Mouse (Mus musculus) hindbrain, embryonic 13.5 days (tissue): ENCODE measurements around the gene Ssh1. TPM values are rescaled to one million over a fixed set of nuclear protein-coding genes. Genes with fewer than 3 reads are reported as not detected.

Experiments
- ATAC-seq: fragments of 200-750 bp; cut with Nextera tagmentation; 2 replicates; pipeline ENCODE4 v1.8.0; 2017; ENCODE audit warnings: moderate TSS enrichment; ENCODE audit not compliant: low FRiP score
- H3K27ac ChIP-seq: fragments of 300-500 bp; sonication (generic); 2 replicates; pipeline ENCODE4 v1.5.1; 2015; ENCODE audit warnings: inconsistent platforms, mild to moderate bottlenecking, moderate library complexity
- H3K27me3 ChIP-seq: fragments of 300-500 bp; sonication (generic); 2 replicates; pipeline ENCODE4 v1.6.1; 2015; ENCODE audit warnings: mild to moderate bottlenecking, inconsistent platforms
- H3K36me3 ChIP-seq: fragments of 300-500 bp; sonication (generic); 2 replicates; pipeline ENCODE4 v1.6.1; 2015; ENCODE audit warnings: mild to moderate bottlenecking, inconsistent platforms
- H3K4me1 ChIP-seq: fragments of 300-500 bp; sonication (generic); replicated peaks from 2 replicates; pipeline ENCODE4 v1.6.1; 2015; ENCODE audit warnings: inconsistent platforms
- H3K4me2 ChIP-seq: fragments of 300-500 bp; sonication (generic); 2 replicates; pipeline ENCODE4 v1.6.1; 2015; ENCODE audit warnings: inconsistent platforms, mild to moderate bottlenecking, moderate library complexity
- H3K4me3 ChIP-seq: fragments of 300-500 bp; sonication (generic); 2 replicates; pipeline ENCODE4 v1.5.1; 2015; ENCODE audit warnings: mild to moderate bottlenecking, inconsistent platforms
- H3K9ac ChIP-seq: fragments of 300-500 bp; sonication (generic); 2 replicates; pipeline ENCODE4 v1.6.1; 2015; ENCODE audit warnings: mild to moderate bottlenecking, inconsistent platforms
- H3K9me3 ChIP-seq: fragments of 300-500 bp; sonication (generic); 2 replicates; pipeline ENCODE4 v1.6.1; 2016; ENCODE audit warnings: inconsistent platforms
- WGBS: fragments of 180-500 bp; shearing (Covaris S2); methylation state at CpG from one replicate; pipeline ENCODE4 v1.1.7; 2015; 5-methylcytosine and 5-hydroxymethylcytosine counted together
- polyA plus RNA-seq: library from polyadenylated mRNA; unstranded; fragments of >200 nt; fragmentation: Nextera tagmentation; extraction: Ambion mirVana; gene quantifications from 2 replicates; pipeline ENCODE4 v1.2.1, GENCODE M21; 2015

Ssh1 gene
- polyA plus RNA-seq, 1 experiment from 2014 or later = 15.0 TPM

DNA sequence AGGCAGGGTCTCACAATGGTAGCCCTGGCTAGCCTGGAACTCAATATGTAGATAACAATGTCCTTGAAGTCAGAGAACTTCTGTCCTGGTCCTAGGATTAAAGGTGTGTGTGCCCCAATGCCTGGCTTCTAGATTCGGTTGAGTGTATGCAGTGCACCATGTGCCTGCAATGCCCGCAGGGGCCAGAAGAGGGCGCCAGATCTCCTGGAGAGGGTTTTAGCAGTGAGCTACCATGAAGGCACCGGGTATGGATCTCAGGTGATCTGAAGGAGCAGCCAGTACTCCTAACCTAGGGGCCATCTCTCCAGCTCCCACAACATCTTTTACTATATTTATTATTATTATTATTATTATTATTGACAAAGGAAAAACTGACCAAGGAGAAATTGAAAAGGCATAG lies 37.2 kb downstream of the Ssh1 start:
- H3K4me3 ChIP-seq = no peak overlapping the region
- peaks cover 7% of the 10 kb centered on the region for H3K4me1 ChIP-seq
- H3K36me3 ChIP-seq = peaks cover 57% of the 10 kb centered on the region
- 6% methylated on average over 4 of the region's 4 CpGs for WGBS
- 0 out of 2 replicates have a peak, but pooled peaks have one; percentile 28 for ATAC-seq
- no peak overlapping the region for H3K9ac ChIP-seq
- no peak overlapping the region for H3K4me2 ChIP-seq
- H3K9me3 ChIP-seq = no peaks in the 10 kb centered on the region
- H3K27me3 ChIP-seq = no peaks in the 10 kb centered on the region
- H3K27ac ChIP-seq = no peak overlapping the region

DNA sequence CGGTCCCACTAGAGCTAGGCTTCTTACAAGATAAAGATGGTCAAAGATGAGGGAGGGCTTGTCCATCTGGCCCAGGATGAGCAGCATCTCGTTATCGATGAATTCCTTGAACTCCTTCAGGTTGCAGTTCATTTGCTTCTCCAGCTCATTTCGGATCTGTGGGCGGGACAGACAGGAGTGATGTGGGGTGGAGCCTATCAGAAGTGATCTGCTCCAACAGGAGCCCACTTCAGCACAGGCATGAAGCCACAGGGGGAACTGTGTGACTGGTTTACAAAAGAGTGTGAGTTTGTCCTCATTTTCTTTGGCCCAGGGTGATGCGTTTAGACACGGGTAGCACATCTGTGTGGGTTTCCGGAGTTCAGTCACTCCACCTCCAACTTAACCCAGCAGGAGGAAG lies 38.0 kb downstream of the Ssh1 start:
- Histone ChIP-seq H3K4me2 (no peak overlapping the region), H3K9ac (no peak overlapping the region), H3K4me1 (peaks cover 9% of the 10 kb centered on the region), H3K27me3 (no peaks in the 10 kb centered on the region), H3K27ac (no peak overlapping the region), H3K4me3 (no peak overlapping the region), H3K36me3 (peaks cover 57% of the 10 kb centered on the region), H3K9me3 (no peaks in the 10 kb centered on the region)
- 90% methylated on average over 8 of the region's 8 CpGs for WGBS
- ATAC-seq = no peak

DNA sequence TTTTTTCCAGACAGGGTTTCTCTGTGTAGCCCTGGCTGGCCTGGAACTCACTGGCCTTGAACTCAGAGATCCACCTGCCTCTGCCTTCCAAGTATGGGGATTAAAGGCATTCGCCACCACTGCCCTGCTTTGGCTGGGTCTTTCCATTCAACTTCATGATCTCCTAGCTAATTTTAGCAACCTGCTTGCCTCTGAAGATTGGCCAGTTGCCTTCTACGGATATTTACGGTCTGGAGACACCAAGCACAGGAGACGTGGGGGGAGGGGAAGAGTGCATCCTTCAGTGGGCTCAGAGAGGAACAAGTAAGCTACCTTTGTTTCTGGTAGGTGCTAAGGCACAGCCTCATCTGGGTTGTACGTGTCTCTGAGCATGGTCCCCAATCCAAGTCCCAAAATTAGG lies 38.4 kb downstream of the Ssh1 start:
- H3K27ac ChIP-seq = no peak overlapping the region
- 93% methylated on average over 5 of the region's 5 CpGs for WGBS
- H3K36me3 ChIP-seq = peaks cover 57% of the 10 kb centered on the region
- no peak overlapping the region for H3K4me3 ChIP-seq
- ATAC-seq = no peak
- no peaks in the 10 kb centered on the region for H3K27me3 ChIP-seq
- no peak overlapping the region for H3K4me2 ChIP-seq
- H3K4me1 ChIP-seq = peaks cover 10% of the 10 kb centered on the region
- H3K9me3 ChIP-seq = no peaks in the 10 kb centered on the region
- H3K9ac ChIP-seq = no peak overlapping the region

DNA sequence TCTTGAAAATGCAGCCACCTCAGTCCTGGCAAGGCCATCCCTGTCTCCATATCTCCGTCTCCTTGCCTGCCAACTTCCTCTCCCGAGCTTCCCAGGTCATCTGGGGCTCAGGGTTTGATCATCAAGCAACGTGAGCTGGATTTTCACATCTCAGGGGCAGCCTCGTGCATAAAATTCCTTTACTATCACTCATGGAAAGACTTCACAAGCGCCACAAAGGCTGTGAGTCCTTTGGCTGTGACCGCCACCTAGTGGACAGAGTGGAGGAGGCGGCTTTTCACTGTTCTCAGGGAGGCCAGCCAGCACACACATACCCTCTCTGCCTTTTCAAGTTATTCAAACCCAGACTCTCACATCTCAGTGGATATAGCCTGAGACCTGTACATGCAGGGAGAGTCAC lies 39.3 kb downstream of the Ssh1 start:
- ATAC-seq = no peak
- Histone ChIP-seq H3K9me3 (no peaks in the 10 kb centered on the region), H3K9ac (no peak overlapping the region), H3K27me3 (no peaks in the 10 kb centered on the region), H3K36me3 (peaks cover 62% of the 10 kb centered on the region), H3K4me3 (no peak overlapping the region), H3K4me2 (no peak overlapping the region), H3K4me1 (peaks cover 12% of the 10 kb centered on the region), H3K27ac (0 out of 2 replicates have a peak overlapping the region, but pooled peaks have one; percentile 50)
- 15% methylated on average over 7 of the region's 7 CpGs for WGBS

DNA sequence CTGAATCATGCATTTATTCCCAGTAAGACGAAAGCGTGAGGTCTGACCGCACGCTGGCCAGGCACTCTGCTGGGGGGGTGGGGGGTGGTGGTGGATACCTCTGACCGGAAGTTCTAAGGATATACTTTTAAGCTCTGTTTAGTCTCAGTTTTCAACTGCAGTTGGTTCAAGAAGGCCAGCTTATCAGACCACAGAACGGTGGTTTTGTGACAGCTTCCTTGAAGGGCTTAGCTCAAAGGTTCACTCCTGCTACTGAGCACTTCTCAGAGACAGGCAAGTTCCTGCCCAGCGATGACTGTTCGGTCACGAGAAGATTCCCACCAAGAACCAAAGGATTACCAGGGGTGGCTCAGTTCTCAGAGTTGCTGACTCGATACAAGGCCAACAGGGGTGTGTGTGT lies 41.2 kb downstream of the Ssh1 start:
- Histone ChIP-seq H3K27ac (no peak overlapping the region), H3K36me3 (peaks cover 76% of the 10 kb centered on the region), H3K4me3 (no peak overlapping the region), H3K4me2 (no peak overlapping the region), H3K9ac (no peak overlapping the region), H3K9me3 (no peaks in the 10 kb centered on the region), H3K27me3 (no peaks in the 10 kb centered on the region), H3K4me1 (peaks cover 8% of the 10 kb centered on the region)
- no peak for ATAC-seq
- WGBS = 94% methylated on average over 10 of the region's 10 CpGs

DNA sequence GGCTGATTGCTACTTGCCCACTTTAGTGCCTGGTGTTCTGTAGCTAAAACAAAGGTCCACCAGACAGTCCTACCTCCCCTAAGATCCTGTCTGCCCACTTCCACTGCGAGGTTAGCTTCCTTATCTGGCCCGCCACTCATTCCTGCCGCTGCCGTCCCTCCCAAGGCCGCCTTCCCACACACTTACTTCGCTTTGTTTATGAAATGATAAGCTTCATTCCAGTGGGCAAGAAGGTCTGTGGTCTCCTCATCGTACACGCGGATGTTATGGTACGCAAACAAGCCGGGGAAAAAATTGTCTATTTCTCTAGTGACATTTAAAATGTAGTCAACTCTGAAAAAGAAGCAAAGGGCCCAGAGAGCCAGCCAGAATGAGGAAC lies 42.0 kb downstream of the Ssh1 start:
- Histone ChIP-seq H3K9me3 (no peaks in the 10 kb centered on the region), H3K27ac (peak overlapping the region; percentile 52; the same call in 1 of the 2 replicates), H3K4me1 (peaks cover 8% of the 10 kb centered on the region), H3K27me3 (no peaks in the 10 kb centered on the region), H3K4me3 (no peak overlapping the region), H3K36me3 (peaks cover 84% of the 10 kb centered on the region), H3K4me2 (no peak overlapping the region), H3K9ac (no peak overlapping the region)
- no peak for ATAC-seq
- 94% methylated on average over 11 of the region's 11 CpGs for WGBS

DNA sequence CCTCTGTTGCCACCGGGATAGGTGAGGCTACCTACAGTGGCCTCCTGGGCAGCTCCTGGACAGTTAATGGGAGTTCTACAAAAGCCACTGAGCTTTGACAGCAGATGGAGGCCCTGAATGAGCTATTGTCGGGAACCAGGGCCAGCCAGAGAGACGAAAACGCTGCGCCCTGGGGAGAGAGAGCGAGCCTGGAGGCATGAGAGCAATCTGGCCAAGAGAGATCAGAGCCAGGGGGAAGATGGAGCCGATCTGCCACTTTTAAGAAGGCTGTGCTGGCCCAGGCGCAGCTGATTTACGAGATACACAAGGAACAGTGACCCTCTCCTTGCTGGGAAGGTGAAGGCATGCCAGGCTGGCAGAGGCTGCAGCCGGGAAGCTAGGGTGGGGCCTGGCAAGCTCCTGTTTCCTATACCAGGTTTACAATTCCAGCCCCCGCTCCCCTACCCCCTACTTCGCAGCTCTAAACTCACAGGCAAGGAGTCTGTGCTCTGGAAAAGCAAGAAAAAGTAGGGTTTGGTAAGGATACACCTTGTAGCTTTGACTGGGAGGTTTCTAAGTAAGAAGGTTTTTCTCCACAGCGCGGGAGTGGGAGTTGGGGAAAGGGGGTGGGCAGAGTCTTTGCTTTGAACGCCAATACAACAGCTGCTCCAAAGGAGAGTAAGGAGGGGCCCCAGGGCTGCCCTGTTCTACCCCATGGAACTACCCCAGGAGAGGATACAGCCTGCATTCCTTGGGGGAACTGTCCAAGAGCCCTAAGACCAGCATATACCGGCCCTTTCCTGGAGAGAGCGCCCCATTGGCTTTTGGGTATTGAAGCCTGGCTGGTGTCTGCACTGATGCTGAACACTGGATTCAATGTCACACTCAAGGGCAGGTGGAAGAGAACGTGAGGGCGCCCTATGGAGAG lies 42.7 kb downstream of the Ssh1 start:
- Histone ChIP-seq H3K4me1 (peaks cover 8% of the 10 kb centered on the region), H3K27ac (peak overlapping the region; percentile 52), H3K36me3 (peaks cover 90% of the 10 kb centered on the region), H3K4me3 (no peak overlapping the region), H3K27me3 (no peaks in the 10 kb centered on the region), H3K9ac (peak overlapping the region; percentile 51; the same call in 1 of the 2 replicates), H3K4me2 (no peak overlapping the region), H3K9me3 (no peaks in the 10 kb centered on the region)
- WGBS = 79% methylated on average over 19 of the region's 19 CpGs
- no peak for ATAC-seq

DNA sequence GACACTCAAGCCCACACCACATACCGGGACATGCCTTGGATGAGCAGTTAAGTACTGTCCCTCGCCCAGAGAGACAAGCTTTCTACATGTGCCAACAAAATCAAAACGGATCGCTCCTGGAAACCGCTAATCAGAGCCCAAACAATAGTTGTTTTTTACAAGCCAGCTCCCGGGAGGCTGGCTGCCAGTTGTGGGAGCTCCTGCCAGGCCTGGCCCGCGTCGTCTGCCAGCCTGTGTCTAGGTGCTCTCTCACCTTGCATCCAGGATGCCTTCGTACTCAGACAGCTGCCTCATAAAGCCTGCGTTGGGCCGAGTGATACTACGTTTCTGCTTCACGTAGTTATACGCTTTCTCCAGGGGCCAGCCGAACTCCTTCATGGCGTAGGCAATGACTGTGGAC lies 43.6 kb downstream of the Ssh1 start:
- H3K9me3 ChIP-seq = no peaks in the 10 kb centered on the region
- ATAC-seq = no peak
- H3K27ac ChIP-seq = peak overlapping the region; percentile 52
- H3K9ac ChIP-seq = no peak overlapping the region
- no peak overlapping the region for H3K4me3 ChIP-seq
- H3K4me1 ChIP-seq = peaks cover 8% of the 10 kb centered on the region
- 82% methylated on average over 17 of the region's 17 CpGs for WGBS
- no peaks in the 10 kb centered on the region for H3K27me3 ChIP-seq
- H3K36me3 ChIP-seq = peaks cover 91% of the 10 kb centered on the region
- no peak overlapping the region for H3K4me2 ChIP-seq

DNA sequence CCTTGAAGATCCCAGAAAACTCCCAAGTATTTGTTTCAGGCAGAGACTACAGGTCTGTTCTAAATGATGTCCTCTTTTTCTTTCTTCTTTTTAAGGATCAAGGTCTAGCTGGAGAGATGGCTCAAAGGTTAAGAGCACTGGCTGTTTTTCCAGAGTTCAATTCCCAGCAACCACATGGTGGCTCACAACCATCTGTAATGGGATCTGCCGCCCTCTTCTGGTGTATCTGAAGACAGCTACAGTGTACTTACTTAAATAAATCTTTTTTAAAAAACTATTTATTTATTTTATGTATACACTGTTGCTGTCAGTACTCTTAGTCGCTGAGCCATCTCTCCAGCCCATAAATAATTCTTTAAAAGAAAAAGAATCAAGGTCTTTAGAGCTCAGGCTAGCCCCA lies 46.4 kb downstream of the Ssh1 start:
- H3K27me3 ChIP-seq = no peaks in the 10 kb centered on the region
- peaks cover 10% of the 10 kb centered on the region; the same call in 1 of the 2 replicates for H3K4me1 ChIP-seq
- WGBS = 72% methylated on average over 2 of the region's 2 CpGs
- no peak overlapping the region for H3K4me3 ChIP-seq
- H3K27ac ChIP-seq = no peak overlapping the region
- no peak overlapping the region for H3K9ac ChIP-seq
- no peaks in the 10 kb centered on the region for H3K9me3 ChIP-seq
- H3K36me3 ChIP-seq = peaks cover 98% of the 10 kb centered on the region
- ATAC-seq = no peak
- H3K4me2 ChIP-seq = no peak overlapping the region

DNA sequence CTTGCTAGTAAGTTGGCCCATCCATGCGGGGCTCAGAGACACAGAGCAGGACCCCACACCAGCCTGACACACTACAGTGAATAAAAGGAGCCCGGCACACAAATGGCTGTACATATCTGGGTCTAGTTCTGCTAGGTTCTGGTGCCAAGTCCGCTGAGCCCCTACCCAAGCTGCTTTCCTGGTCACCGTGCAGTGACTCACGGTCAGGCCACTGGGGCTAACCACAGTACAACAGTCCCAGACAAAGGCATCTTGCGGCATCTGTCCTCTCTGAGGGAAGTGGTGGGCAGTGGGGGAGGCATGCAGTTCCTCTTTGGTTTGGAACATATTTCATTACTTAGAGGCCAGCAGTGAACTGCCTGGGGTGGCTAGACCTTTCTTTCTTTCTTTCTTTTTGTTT lies 48.6 kb downstream of the Ssh1 start:
- H3K4me3 ChIP-seq = no peak overlapping the region
- no peaks in the 10 kb centered on the region for H3K9me3 ChIP-seq
- no peak overlapping the region for H3K27ac ChIP-seq
- no peaks in the 10 kb centered on the region for H3K27me3 ChIP-seq
- H3K9ac ChIP-seq = no peak overlapping the region
- H3K4me2 ChIP-seq = no peak overlapping the region
- no peak for ATAC-seq
- WGBS = 89% methylated on average over 6 of the region's 6 CpGs
- peaks cover 98% of the 10 kb centered on the region for H3K36me3 ChIP-seq
- H3K4me1 ChIP-seq = 0 out of 2 replicates have a peak, but pooled peaks cover 5% of the 10 kb centered on the region

DNA sequence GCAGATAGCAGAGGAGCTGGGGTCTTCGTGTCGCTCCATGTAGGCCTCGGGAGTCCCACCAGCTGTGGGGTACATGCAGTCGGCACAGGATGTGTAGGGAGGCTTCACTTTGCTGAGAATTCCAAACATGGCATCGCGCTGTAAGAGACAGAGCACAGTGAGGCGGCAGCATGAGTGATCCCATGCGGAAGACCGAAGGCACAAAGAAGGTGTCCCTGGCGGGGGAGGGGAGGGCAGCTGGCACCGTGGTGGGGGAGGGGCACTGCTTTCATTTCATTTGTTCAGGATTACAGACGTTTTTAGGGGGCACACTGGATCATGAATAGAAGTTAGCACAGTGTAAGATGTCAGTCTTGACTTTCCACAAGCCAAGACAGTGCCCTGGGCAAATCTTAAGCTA lies 50.4 kb downstream of the Ssh1 start:
- Histone ChIP-seq H3K4me1 (peaks cover 4% of the 10 kb centered on the region; the same call in 1 of the 2 replicates), H3K36me3 (peaks cover 93% of the 10 kb centered on the region), H3K9ac (no peak overlapping the region), H3K4me2 (no peak overlapping the region), H3K27ac (peak overlapping the region; percentile 18; the same call in 1 of the 2 replicates), H3K27me3 (no peaks in the 10 kb centered on the region), H3K9me3 (no peaks in the 10 kb centered on the region), H3K4me3 (no peak overlapping the region)
- 60% methylated on average over 12 of the region's 12 CpGs for WGBS
- no peak for ATAC-seq

DNA sequence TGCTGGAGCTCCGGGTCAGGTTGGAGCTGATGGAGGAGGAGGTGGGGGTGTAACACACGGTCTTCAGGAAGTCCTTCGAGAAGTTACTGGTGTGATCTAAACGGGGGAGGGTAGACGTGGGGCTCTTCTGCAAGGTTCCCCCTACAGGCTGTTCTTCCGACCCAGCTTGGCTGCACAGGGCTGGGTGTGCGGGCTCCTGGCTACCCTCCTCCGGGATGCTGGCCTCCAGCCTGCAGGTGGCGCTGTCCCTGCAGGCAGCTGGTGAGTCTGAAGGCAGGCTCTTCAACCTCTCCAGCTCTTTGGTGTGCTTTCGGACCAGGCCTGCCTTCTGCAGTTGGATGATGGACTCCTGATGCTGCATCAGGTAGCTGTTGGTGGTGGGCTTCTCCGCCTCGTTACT lies 51.1 kb downstream of the Ssh1 start:
- Histone ChIP-seq H3K9me3 (no peaks in the 10 kb centered on the region), H3K36me3 (peaks cover 87% of the 10 kb centered on the region), H3K27ac (no peak overlapping the region), H3K4me2 (no peak overlapping the region), H3K27me3 (no peaks in the 10 kb centered on the region), H3K4me1 (peaks cover 12% of the 10 kb centered on the region; the same call in 1 of the 2 replicates), H3K9ac (no peak overlapping the region), H3K4me3 (no peak overlapping the region)
- 94% methylated on average over 12 of the region's 12 CpGs for WGBS
- no peak for ATAC-seq
